Mouse (Mus musculus) liver, postnatal 0 days (tissue): ENCODE data around the gene Dnah8. TPM values are rescaled to one million over a fixed set of nuclear protein-coding genes. Genes with fewer than 3 reads are reported as not detected.
A peak's percentile ranks its signal among the peaks of the same experiment; 100 is the strongest.

Experiments
- ATAC-seq: fragments of 200-750 bp; cut with Nextera tagmentation; 2 replicates; pipeline ENCODE4 v1.8.0; 2017; ENCODE audit warnings: mild to moderate bottlenecking, moderate library complexity
- DNase-seq: peaks from one replicate; pipeline ENCODE4 v3.0.0-alpha.2; 2016
- H3K27ac ChIP-seq: fragments of 300-500 bp; sonication (generic); 2 replicates; pipeline ENCODE4 v1.5.1; 2014; ENCODE audit warnings: antibody characterized with exemption, moderate library complexity, mild to moderate bottlenecking, low read depth
- H3K27me3 ChIP-seq: fragments of 300-500 bp; sonication (generic); 2 replicates; pipeline ENCODE4 v1.6.1; 2014; ENCODE audit warnings: low read length, control low read depth, mixed read lengths; ENCODE audit not compliant: insufficient read depth
- H3K36me3 ChIP-seq: fragments of 300-500 bp; sonication (generic); replicated peaks from 2 replicates; pipeline ENCODE4 v1.6.1; 2014; ENCODE audit warnings: mild to moderate bottlenecking, control low read depth, low read length, moderate library complexity, mixed read lengths; ENCODE audit not compliant: insufficient read depth
- H3K4me1 ChIP-seq: fragments of 300-500 bp; sonication (generic); 2 replicates; pipeline ENCODE4 v1.6.1; 2014; ENCODE audit warnings: antibody characterized with exemption, mild to moderate bottlenecking, control low read depth; ENCODE audit not compliant: insufficient read depth
- H3K4me2 ChIP-seq: fragments of 300-500 bp; sonication (generic); 2 replicates; pipeline ENCODE4 v1.6.1; 2014; ENCODE audit warnings: low read depth, mild to moderate bottlenecking, low read length, moderate library complexity, mixed read lengths
- H3K4me3 ChIP-seq: fragments of 300-500 bp; sonication (generic); 2 replicates; pipeline ENCODE4 v1.5.1; 2014; ENCODE audit warnings: low read depth, low read length
- H3K9ac ChIP-seq: fragments of 300-500 bp; sonication (generic); replicated peaks from 2 replicates; pipeline ENCODE4 v1.6.1; 2014; ENCODE audit warnings: mild to moderate bottlenecking, moderate library complexity
- H3K9me3 ChIP-seq: fragments of 300-500 bp; sonication (generic); 2 replicates; pipeline ENCODE4 v1.6.1; 2016; ENCODE audit warnings: mild to moderate bottlenecking, control low read depth, low read length, mixed read lengths
- CTCF ChIP-seq: sonication (generic); IDR thresholded peaks from 2 replicates; pipeline ENCODE4 v1.5.1; 2016; ENCODE audit warnings: antibody characterized with exemption, low read depth
- EP300 ChIP-seq: IDR thresholded peaks from 2 replicates; pipeline ENCODE4 v1.6.1; 2016; ENCODE audit warnings: antibody characterized with exemption, low read depth, mild to moderate bottlenecking
- WGBS: fragments of 180-500 bp; shearing (Covaris S2); extraction: QIAGEN DNeasy Blood & Tissue Kit; methylation state at CpG from one replicate; pipeline ENCODE4 v1.1.7; 2014; ENCODE audit not compliant: insufficient replicate concordance; 5-methylcytosine and 5-hydroxymethylcytosine counted together
- polyA plus RNA-seq: library from polyadenylated mRNA; unstranded; fragments of >200 nt; fragmentation: Nextera tagmentation; extraction: Ambion mirVana; gene quantifications from 2 replicates; pipeline ENCODE4 v1.2.1, GENCODE M21; 2015

The Dnah8 gene
- polyA plus RNA-seq, 1 experiment from 2014 or later: 0.63 TPM

DNA sequence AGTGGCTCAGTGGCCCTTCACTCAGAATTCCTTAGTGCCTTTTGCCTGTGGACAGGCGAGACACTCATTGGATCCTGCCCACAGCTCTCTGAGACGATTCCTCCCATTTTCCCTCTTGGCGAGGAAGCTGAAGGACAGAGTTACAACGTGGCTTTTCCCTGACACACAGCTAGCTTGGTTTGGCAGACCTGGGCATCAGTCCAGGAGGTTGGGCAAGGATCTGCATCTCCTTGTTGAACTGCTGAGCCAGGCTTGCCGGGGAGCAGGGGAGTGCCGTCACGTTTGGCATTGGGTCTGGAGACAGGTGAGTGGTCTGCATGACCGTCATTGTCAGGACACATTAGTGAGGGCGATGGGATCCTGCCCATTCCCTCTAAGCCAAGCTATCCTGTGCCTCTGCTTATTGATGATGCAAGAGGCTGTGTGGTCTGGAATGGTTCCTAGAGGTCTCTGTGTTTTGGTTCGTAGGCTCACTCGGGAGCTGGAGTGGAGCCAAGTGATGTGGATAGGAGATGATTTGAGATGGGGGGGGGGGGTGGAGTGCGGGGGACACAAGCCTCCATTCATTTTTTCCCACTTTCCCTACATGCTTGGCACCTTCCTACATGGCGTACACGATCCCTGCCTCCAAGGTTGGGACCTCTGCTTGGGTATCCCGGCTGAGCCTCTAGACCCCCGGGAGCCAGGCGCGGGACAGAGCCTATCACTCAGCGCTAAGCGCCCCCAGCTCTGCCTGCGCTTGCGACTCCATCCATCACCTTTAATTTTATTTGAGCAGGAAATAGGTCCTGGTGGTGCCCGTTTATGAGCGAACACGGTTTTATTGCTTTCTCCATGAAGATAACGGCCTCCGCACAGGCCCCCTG, 286.9 kb downstream of the Dnah8 start:
- Histone ChIP-seq H3K4me1 (no peaks in the 10 kb centered on the region), H3K4me2 (no peak overlapping the region), H3K4me3 (no peak overlapping the region), H3K36me3 (no peaks in the 10 kb centered on the region), H3K27me3 (no peaks in the 10 kb centered on the region), H3K9ac (no peak overlapping the region), H3K9me3 (no peaks in the 10 kb centered on the region), H3K27ac (no peak overlapping the region)
- WGBS: 58% methylated on average over 27 of the region's 27 CpGs
- DNase-seq (no peak), ATAC-seq (no peak)
- TF ChIP-seq EP300: no peak
- no peak for TF ChIP-seq CTCF

DNA sequence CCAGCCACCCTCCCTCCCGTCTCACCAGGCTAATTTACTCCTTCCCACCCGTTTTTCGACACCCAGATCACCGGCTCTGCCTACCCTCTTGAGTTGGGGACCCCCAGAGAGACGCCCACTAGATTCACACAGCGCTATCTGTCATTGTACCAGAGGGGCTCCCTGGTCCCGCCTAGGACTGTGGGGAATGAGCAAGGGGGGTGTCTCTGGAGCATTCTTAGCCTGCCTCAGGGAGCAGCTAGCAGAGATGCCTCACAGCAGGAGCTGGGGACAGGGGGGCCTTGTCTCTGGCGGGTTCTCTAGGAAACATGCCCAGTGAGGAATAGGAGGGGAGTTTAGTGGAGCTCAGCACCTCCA, 287.6 kb downstream of the Dnah8 start:
- WGBS: 36% methylated on average over 8 of the region's 8 CpGs
- no peak for ATAC-seq
- Histone ChIP-seq H3K27ac (no peak overlapping the region), H3K9ac (no peak overlapping the region), H3K4me1 (no peaks in the 10 kb centered on the region), H3K4me3 (no peak overlapping the region), H3K27me3 (no peaks in the 10 kb centered on the region), H3K4me2 (no peak overlapping the region), H3K36me3 (no peaks in the 10 kb centered on the region), H3K9me3 (no peaks in the 10 kb centered on the region)
- TF ChIP-seq EP300: no peak
- TF ChIP-seq CTCF: no peak
- DNase-seq: no peak

DNA sequence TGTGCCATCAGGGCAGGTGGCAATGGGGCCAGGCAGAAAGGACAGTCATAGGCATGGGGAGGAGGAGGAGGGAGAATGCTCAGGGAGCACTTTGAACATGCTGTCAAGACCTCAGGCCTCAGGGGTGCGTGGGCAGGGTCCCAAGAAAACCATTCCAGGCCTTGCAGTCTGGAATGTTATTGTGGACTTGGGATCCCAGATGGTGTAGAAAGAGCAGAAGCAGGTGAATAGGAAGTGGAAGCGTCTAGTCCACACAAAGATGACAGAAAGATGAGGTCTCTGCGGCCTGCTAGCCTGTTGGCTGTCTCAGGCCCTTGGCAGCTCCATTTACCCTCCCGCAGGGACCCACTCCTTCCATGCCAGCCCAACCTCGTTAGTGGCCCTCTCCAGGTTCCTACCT, 288.4 kb downstream of the Dnah8 start:
- ATAC-seq (no peak), DNase-seq (no peak)
- Histone ChIP-seq H3K36me3 (no peaks in the 10 kb centered on the region), H3K4me1 (no peaks in the 10 kb centered on the region), H3K4me3 (no peak overlapping the region), H3K9ac (no peak overlapping the region), H3K9me3 (no peaks in the 10 kb centered on the region), H3K27ac (no peak overlapping the region), H3K4me2 (no peak overlapping the region), H3K27me3 (no peaks in the 10 kb centered on the region)
- 66% methylated on average over 5 of the region's 5 CpGs for WGBS
- TF ChIP-seq EP300 (no peak), CTCF (no peak)

DNA sequence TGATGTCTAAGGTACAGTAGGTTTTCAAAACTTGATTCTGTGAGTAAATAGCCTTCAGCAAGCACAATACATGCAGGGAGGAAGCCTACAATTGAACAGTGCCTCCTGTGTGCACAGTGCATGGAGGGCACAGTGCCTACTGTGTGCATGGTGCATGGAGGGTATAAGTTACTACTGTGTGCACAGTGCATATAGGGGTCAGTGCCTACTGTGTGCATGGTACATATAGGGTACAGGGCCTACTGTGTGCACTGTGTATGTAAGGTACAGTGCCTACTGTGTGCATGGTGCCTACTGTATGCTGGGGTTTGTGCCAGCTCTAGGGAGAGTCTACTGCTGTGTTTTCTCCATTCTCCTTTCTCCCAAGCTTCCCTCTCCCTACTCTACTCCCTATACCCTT, 290.1 kb downstream of the Dnah8 start:
- H3K27ac ChIP-seq: no peak overlapping the region
- TF ChIP-seq EP300: no peak
- no peak for TF ChIP-seq CTCF
- DNase-seq (no peak), ATAC-seq (no peak)
- no peak overlapping the region for H3K4me2 ChIP-seq
- no peak overlapping the region for H3K4me3 ChIP-seq
- H3K4me1 ChIP-seq: no peaks in the 10 kb centered on the region
- no peak overlapping the region for H3K9ac ChIP-seq
- H3K36me3 ChIP-seq: no peaks in the 10 kb centered on the region
- H3K27me3 ChIP-seq: no peaks in the 10 kb centered on the region
- no peaks in the 10 kb centered on the region for H3K9me3 ChIP-seq

DNA sequence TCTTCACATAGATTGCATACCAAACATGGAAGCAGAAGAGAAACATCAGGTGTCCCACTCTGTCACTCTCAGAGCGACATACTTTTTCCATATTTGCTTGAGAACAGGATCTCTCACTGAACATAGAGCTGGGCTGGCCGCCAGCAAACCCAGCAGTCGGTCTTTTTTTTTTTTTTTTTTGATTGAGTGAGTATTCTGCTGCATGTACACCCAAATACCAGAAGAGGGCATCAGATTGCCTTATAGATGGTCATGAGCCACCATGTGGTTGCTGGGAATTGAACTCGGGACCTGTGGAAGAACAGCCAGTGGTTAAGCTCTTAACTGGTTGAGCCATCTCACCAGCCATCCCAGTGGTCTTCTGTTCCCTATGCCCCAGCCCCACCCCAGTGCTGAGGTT, 299.4 kb downstream of the Dnah8 start:
- Histone ChIP-seq H3K9ac (no peak overlapping the region), H3K4me2 (no peak overlapping the region), H3K4me1 (no peaks in the 10 kb centered on the region), H3K27me3 (no peaks in the 10 kb centered on the region), H3K4me3 (no peak overlapping the region), H3K36me3 (no peaks in the 10 kb centered on the region), H3K27ac (no peak overlapping the region), H3K9me3 (no peaks in the 10 kb centered on the region)
- no peak for ATAC-seq
- 51% methylated on average over 4 of the region's 4 CpGs for whole genome bisulfite sequencing
- no peak for TF ChIP-seq EP300
- TF ChIP-seq CTCF: 0 out of 2 replicates have a peak, but pooled peaks have one; percentile 12
- DNase-seq: no peak

Other genes with a start within 250 kb of the Dnah8 start
- gene Btbd9, start 47.9 kb upstream of the Dnah8 start, polyA plus RNA-seq: 16.5 and 17.2 TPM in 2 replicates
- 219 and 220 TPM in 2 replicates for gene Glo1, start 2.5 kb downstream of the Dnah8 start, polyA plus RNA-seq